In the genomic region with DNA sequence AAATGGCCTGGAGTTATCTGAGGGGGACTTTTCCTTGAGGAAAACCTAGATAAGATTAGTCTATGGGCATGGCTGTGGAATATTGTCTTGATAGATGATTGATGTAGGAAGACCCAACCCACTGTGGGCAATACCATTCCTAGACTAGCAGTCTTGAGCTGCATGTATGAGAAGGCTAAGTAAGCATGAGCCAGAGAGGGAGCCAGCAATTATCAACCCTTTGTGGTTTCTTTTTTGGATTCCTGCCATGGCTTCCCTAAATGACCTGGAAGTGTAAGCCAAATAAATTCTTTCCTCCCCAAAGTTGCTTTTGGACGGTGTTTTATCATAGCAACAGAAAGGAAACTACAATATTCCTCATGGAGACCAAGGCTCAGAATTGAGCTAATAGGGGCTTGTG, we compare ENCODE assay signal across 27 mouse cellular contexts.
A peak's percentile ranks its signal among the peaks of the same experiment; 100 is the strongest.
DNase-seq lines count a peak whose midpoint lies in the region; ATAC-seq and TF ChIP-seq lines count a peak whose summit lies in the region.
"Had no signal": no experiment of that assay in that cellular context is flagged by ENCODE, and none has a peak within 500 bp of the region (broad histone marks: within the 10 kb centered on the region; RNA-seq: fewer than 3 reads in every experiment).

No protein-coding gene starts in this region.

- no peak for TF ChIP-seq CTCF in kidney, postnatal 0 days (IDR thresholded peaks at IDR 0.05; ENCODE audit: low read depth)

- H3K9ac ChIP-seq in kidney, postnatal 0 days (ENCODE audit: low read depth, low read length): no peak overlapping the region
- H3K9ac ChIP-seq: embryonic facial prominence, embryonic 13.5 days; forebrain, embryonic 12.5 days; forebrain, embryonic 15.5 days; heart, embryonic 12.5 days; heart, embryonic 15.5 days; hindbrain, embryonic 14.5 days had no signal

- no peak for ATAC-seq in kidney, postnatal 0 days (replicated peaks; ENCODE audit: low FRiP score, low read depth)
- ATAC-seq: activated CD4-positive, CD25-positive, alpha-beta regulatory T cell, adult 4 months; CD4-positive, CD25-positive, alpha-beta regulatory T cell, adult 4 months; forebrain, embryonic 15.5 days; hindbrain, postnatal 0 days; inflammation-experienced regulatory T-cells, adult 6 months; intestine, embryonic 16.5 days had no signal

- H3K4me2 ChIP-seq in kidney, postnatal 0 days (ENCODE audit: low read length): no peak overlapping the region
- H3K4me2 ChIP-seq: embryonic facial prominence, embryonic 13.5 days; forebrain, embryonic 12.5 days; forebrain, embryonic 15.5 days; heart, embryonic 12.5 days; heart, embryonic 15.5 days; hindbrain, embryonic 14.5 days had no signal

- no peaks in the 10 kb centered on the region for H3K27me3 ChIP-seq in kidney, postnatal 0 days (ENCODE audit: insufficient read depth, low read length)
- H3K27me3 ChIP-seq: embryonic facial prominence, embryonic 13.5 days; forebrain, embryonic 12.5 days; forebrain, embryonic 15.5 days; heart, embryonic 12.5 days; heart, embryonic 15.5 days had no signal

- H3K9me3 ChIP-seq in kidney, postnatal 0 days (replicated peaks; ENCODE audit: low read length): no peaks in the 10 kb centered on the region
- H3K9me3 ChIP-seq: embryonic facial prominence, embryonic 13.5 days; forebrain, embryonic 12.5 days; forebrain, embryonic 15.5 days; heart, embryonic 15.5 days had no signal

- 48% methylated on average over 1 of the region's 1 CpGs for WGBS in kidney, postnatal 0 days

- H3K36me3 ChIP-seq in kidney, postnatal 0 days (ENCODE audit: insufficient read depth, low read length): no peaks in the 10 kb centered on the region
- H3K36me3 ChIP-seq: embryonic facial prominence, embryonic 10.5 days; embryonic facial prominence, embryonic 13.5 days; forebrain, embryonic 12.5 days; forebrain, embryonic 15.5 days; heart, embryonic 12.5 days; heart, embryonic 15.5 days had no signal

- H3K4me3 ChIP-seq in kidney, postnatal 0 days (replicated peaks; ENCODE audit: low read depth, low read length): no peak overlapping the region
- H3K4me3 ChIP-seq: embryonic facial prominence, embryonic 10.5 days; embryonic facial prominence, embryonic 13.5 days; erythroblast, embryonic 14.5 days; forebrain, embryonic 12.5 days; forebrain, embryonic 15.5 days; heart, embryonic 12.5 days; heart, embryonic 15.5 days had no signal

- no peaks in the 10 kb centered on the region for H3K4me1 ChIP-seq in kidney, postnatal 0 days (replicated peaks; ENCODE audit: insufficient read depth, low read length)
- H3K4me1 ChIP-seq: embryonic facial prominence, embryonic 10.5 days; embryonic facial prominence, embryonic 13.5 days; forebrain, embryonic 12.5 days; forebrain, embryonic 15.5 days; heart, embryonic 12.5 days; heart, embryonic 15.5 days had no signal

- H3K27ac ChIP-seq in kidney, postnatal 0 days: no peak overlapping the region
- H3K27ac ChIP-seq: embryonic facial prominence, embryonic 10.5 days; embryonic facial prominence, embryonic 13.5 days; forebrain, embryonic 12.5 days; forebrain, embryonic 15.5 days; heart, embryonic 15.5 days; hindbrain, embryonic 14.5 days; hindbrain, postnatal 0 days had no signal

- DNase-seq in cerebellum, adult 9-10 months: peak; percentile 70
- DNase-seq in cerebellum, postnatal 25 days: no peak
- peak; percentile 47 for DNase-seq in kidney, postnatal 0 days (ENCODE audit: low spot score)
- DNase-seq in kidney, postnatal 10 days: no peak
- DNase-seq in Muller cell, postnatal 12 days (ENCODE audit: inconsistent ontology term): peak; percentile 34
- DNase-seq in brain, adult 2 months (ENCODE audit: low read depth, low spot score): peak; percentile 50
- DNase-seq: adrenal gland, adult 8-10 months; adrenal gland, postnatal 25 days; embryo, embryonic 11 days; gastrocnemius, postnatal 25 days; heart, adult 18-20 months; heart, postnatal 10 days; heart, postnatal 36 days; kidney, adult 18-20 months had no signal

Comparison
In these comparisons a context has a peak if more than half of its experiments do, and no peak if none do; other contexts are left out.
1. DNase-seq: peak in cerebellum, adult 9-10 months (single experiment), kidney, postnatal 0 days (single experiment), Muller cell, postnatal 12 days (single experiment) and brain, adult 2 months (single experiment); none in cerebellum, postnatal 25 days (0 of 2) and kidney, postnatal 10 days (single experiment).